Mouse (Mus musculus) ovary, adult 10 weeks (tissue): ENCODE measurements around the gene Olfr1133. TPM values are rescaled to one million over a fixed set of nuclear protein-coding genes. Genes with fewer than 3 reads are reported as not detected.

Experiments
- polyA plus RNA-seq: library from polyadenylated mRNA; stranded (reverse); fragments of 350-450 nt; fragmentation: Illumina TruSeq; extraction: RNeasy Lipid Tissue Mini Kit (QIAGEN cat#74804); gene quantifications from one replicate; pipeline ENCODE4 v1.2.3, GENCODE M21; 2014

The Olfr1133 gene
- polyA plus RNA-seq: not detected

GRCm38 (mm10) chr2:87647274-87647673 is at the start of gene Olfr1133:
Olfr1133 (minus strand) TSS chr2:87647374.

DNA sequence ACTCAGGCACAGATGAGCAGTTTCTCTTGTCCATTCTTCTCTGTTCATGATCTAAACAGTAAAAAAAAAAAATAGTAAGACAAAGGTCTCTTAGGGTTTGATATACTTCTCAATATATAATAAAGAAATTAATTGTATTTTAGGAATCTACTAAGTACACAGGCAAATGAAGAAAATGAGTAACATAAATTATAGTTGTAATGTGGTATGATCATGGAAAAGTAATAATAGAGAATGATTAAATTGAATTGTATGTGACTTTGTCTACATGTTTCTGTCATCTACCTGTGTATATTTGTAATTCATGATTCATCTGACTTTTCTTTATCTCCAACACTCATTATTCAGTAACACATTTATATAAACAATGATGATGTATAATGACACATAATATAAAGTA is 46.7 kb upstream of the Olfr1133 start, which contains the start of gene Olfr1136:
Gene Olfr1136 (minus strand): TSS at position 101 of the 400 bp plus-strand sequence.

DNA sequence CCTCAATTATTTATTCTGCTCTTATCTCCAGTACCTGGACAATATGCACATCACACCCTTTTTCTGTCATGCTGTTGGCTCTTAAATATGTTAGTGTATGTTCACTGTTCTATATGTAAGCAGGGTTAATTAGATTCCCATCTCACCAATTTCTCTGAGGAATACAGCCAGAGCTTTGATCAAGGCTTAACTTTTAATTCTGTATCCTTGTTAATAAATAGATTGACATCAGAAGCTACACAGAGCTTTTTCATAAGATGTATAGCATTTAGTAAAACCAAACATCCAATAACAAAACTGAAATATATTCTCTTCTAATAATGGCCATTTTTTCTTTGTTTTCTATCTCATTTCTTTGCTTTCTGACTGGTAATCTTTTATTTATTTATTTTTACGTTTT is 26.4 kb upstream of the Olfr1133 start, which contains the start of gene Olfr1135:
Gene Olfr1135 (minus strand): TSS at position 101 of the 400 bp plus-strand sequence.

DNA sequence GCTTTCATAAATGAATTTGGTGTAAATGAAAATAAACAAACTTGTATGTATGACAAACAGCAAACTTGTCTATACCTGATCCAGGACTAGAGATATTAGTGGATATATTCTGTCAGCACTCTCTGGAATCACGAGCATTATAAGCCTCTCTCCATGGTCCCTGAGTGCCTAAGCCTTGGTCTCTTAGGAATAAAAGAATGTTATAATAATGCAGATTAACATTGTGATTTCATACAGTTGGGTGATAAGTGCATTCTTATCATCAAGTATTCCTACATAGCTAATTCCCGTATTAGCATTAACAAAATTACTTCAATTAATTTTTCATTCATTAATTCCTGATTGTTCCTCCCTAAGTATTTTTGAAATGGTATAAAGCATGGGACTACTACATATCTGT is 11.2 kb upstream of the Olfr1133 start, which contains the start of gene Olfr1134:
Gene Olfr1134 (minus strand): TSS at position 101 of the 400 bp plus-strand sequence.

GRCm38 (mm10) chr2:87637435-87637834 is 9.7 kb downstream of the Olfr1133 start, which contains the start of gene Olfr1132:
Olfr1132 (minus strand) TSS chr2:87637535.

GRCm38 (mm10) chr2:87626804-87627203 is 20.4 kb downstream of the Olfr1133 start, which contains the start of gene Olfr1131:
Olfr1131 (plus strand) TSS chr2:87627104.

DNA sequence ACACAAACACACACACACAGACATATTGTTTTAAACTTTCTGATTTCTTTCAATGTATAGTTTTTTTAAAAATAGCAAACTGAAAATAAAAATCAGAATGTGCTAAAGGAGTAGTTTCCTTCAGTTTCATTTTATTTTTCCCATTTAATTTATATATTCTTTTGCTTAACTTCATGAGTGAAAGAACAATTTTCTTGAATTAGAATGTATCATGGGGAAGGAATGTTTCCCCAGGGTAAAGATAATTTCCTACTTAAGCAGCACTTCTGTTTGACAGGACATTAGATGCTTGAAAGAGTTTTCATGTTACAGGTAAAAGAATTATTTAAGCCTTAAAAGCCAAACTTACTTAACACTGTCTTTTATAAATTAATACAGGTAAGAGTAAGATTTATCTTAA is 41.3 kb downstream of the Olfr1133 start, which contains the start of gene Olfr1130:
Gene Olfr1130 (plus strand): TSS at position 301 of the 400 bp plus-strand sequence.

Other genes with a start within 250 kb of the Olfr1133 start
- not detected for gene Olfr1123, start 230.7 kb downstream of the Olfr1133 start, polyA plus RNA-seq
- gene Olfr1124, start 217.1 kb downstream of the Olfr1133 start, polyA plus RNA-seq: not detected
- not detected for gene Olfr1126, start 193.4 kb downstream of the Olfr1133 start, polyA plus RNA-seq
- not detected for gene Pramel7, start 150.3 kb downstream of the Olfr1133 start, polyA plus RNA-seq
- gene Pramel6, start 140.8 kb downstream of the Olfr1133 start, polyA plus RNA-seq: not detected
- gene Olfr153, start 115.6 kb downstream of the Olfr1133 start, polyA plus RNA-seq: not detected
- gene Olfr1128, start 101.8 kb downstream of the Olfr1133 start, polyA plus RNA-seq: not detected
- gene Olfr1129, start 73.5 kb downstream of the Olfr1133 start, polyA plus RNA-seq: not detected
- not detected for gene Olfr1130, start 41.2 kb downstream of the Olfr1133 start, polyA plus RNA-seq
- not detected for gene Olfr1131, start 20.3 kb downstream of the Olfr1133 start, polyA plus RNA-seq
- gene Olfr1132, start 9.8 kb downstream of the Olfr1133 start, polyA plus RNA-seq: not detected
- not detected for gene Olfr1134, start 11.1 kb upstream of the Olfr1133 start, polyA plus RNA-seq
- gene Olfr1135, start 26.3 kb upstream of the Olfr1133 start, polyA plus RNA-seq: not detected
- not detected for gene Olfr1136, start 46.6 kb upstream of the Olfr1133 start, polyA plus RNA-seq
- not detected for gene Olfr1137, start 65.8 kb upstream of the Olfr1133 start, polyA plus RNA-seq
- gene Olfr1138, start 92.6 kb upstream of the Olfr1133 start, polyA plus RNA-seq: not detected
- gene Olfr1140, start 96.4 kb upstream of the Olfr1133 start, polyA plus RNA-seq: not detected
- gene Olfr1141, start 106.6 kb upstream of the Olfr1133 start, polyA plus RNA-seq: not detected
- not detected for gene Olfr152, start 132.1 kb upstream of the Olfr1133 start, polyA plus RNA-seq
- not detected for gene Olfr1143, start 153.2 kb upstream of the Olfr1133 start, polyA plus RNA-seq
- not detected for gene Olfr1145, start 162.4 kb upstream of the Olfr1133 start, polyA plus RNA-seq
- not detected for gene Olfr1148, start 183.2 kb upstream of the Olfr1133 start, polyA plus RNA-seq
- gene Olfr1150-ps1, start 196.6 kb upstream of the Olfr1133 start, polyA plus RNA-seq: not detected
- gene Olfr1151, start 208.5 kb upstream of the Olfr1133 start, polyA plus RNA-seq: not detected
- not detected for gene Olfr1152, start 219.1 kb upstream of the Olfr1133 start, polyA plus RNA-seq
- not detected for gene Olfr1153, start 247.6 kb upstream of the Olfr1133 start, polyA plus RNA-seq